Mouse (Mus musculus): ENCODE measurements at regions not wholly inside any gene's neighbourhood (a gene's known extent, or its start where the extent isn't known, plus 50 kb on each side); places are given as distances from the start of the nearest gene placed in this dataset.
"Not testable (repeated sequence)": the region's sequence is repeated elsewhere in the genome, so short reads cannot be mapped to it uniquely, and the experiment has no call there.

GRCm38 (mm10) chr8:88064414-88065110 is 54.0 kb upstream of the Cnep1r1 start:
- peak; percentile 31 for DNase-seq

GRCm38 (mm10) chr8:88059107-88059506 is 59.5 kb upstream of the Cnep1r1 start:
- not testable (repeated sequence) for DNase-seq

- DNase-seq = peak; percentile 72
Observed at GRCm38 (mm10) chr8:88057686-88058234, 60.8 kb upstream of the Cnep1r1 start.

GRCm38 (mm10) chr8:88050651-88051050 is 67.9 kb upstream of the Cnep1r1 start:
- peak; percentile 41 for DNase-seq

GRCm38 (mm10) chr8:88049091-88049490 is 69.5 kb upstream of the Cnep1r1 start:
- peak; percentile 88 for DNase-seq

- DNase-seq = no peak
Observed at GRCm38 (mm10) chr8:88045995-88046394, 72.6 kb upstream of the Cnep1r1 start.

GRCm38 (mm10) chr8:88039286-88039685 is 79.3 kb upstream of the Cnep1r1 start:
- DNase-seq = no peak

GRCm38 (mm10) chr8:88037994-88038393 is 78.6 kb upstream of the Zfp423 start:
- no peak for DNase-seq

- no peak for DNase-seq
Observed at GRCm38 (mm10) chr8:88033054-88033453, 73.7 kb upstream of the Zfp423 start.

- no peak for DNase-seq
Observed at GRCm38 (mm10) chr8:88024496-88024895, 65.1 kb upstream of the Zfp423 start.

GRCm38 (mm10) chr8:88023423-88023822 is 64.0 kb upstream of the Zfp423 start:
- peak; percentile 91 for DNase-seq

GRCm38 (mm10) chr8:88022776-88023385 is 63.5 kb upstream of the Zfp423 start:
- no peak for DNase-seq

- no peak for DNase-seq
Observed at GRCm38 (mm10) chr8:88019243-88020115, 60.1 kb upstream of the Zfp423 start.

- no peak for DNase-seq
Observed at GRCm38 (mm10) chr8:88018494-88018893, 59.1 kb upstream of the Zfp423 start.

GRCm38 (mm10) chr8:88012177-88012825 is 52.9 kb upstream of the Zfp423 start:
- DNase-seq = no peak

- no peak for DNase-seq
Observed at GRCm38 (mm10) chr8:88010566-88010965, 51.2 kb upstream of the Zfp423 start.

GRCm38 (mm10) chr8:88009878-88010277 is 50.5 kb upstream of the Zfp423 start:
- DNase-seq = no peak

Data from heart, adult 11 months (tissue).